Comparison of ENCODE assay signal across 8 mouse cellular contexts in genomic region chr6:15257393-15257792, GRCm38 (mm10).
DNase-seq lines count a peak whose midpoint lies in the region; ATAC-seq lines count a peak whose summit lies in the region.

No protein-coding gene starts in this region.

- H3K9ac ChIP-seq in hindbrain, embryonic 13.5 days = no peak overlapping the region
- H3K9ac ChIP-seq in stomach, embryonic 15.5 days = no peak overlapping the region

- no peaks in the 10 kb centered on the region for H3K27me3 ChIP-seq in hindbrain, embryonic 13.5 days
- no peaks in the 10 kb centered on the region for H3K27me3 ChIP-seq in stomach, embryonic 15.5 days (replicated peaks)

- WGBS in hindbrain, embryonic 13.5 days = 20% methylated on average over 7 of the region's 7 CpGs
- 8% methylated on average over 7 of the region's 7 CpGs for WGBS in stomach, embryonic 15.5 days

- H3K4me3 ChIP-seq in hindbrain, embryonic 13.5 days = no peak overlapping the region
- no peak overlapping the region for H3K4me3 ChIP-seq in stomach, embryonic 15.5 days (replicated peaks)

- H3K4me1 ChIP-seq in hindbrain, embryonic 13.5 days (replicated peaks) = peaks cover 13% of the 10 kb centered on the region; the same call in 1 of the 2 replicates
- no peaks in the 10 kb centered on the region for H3K4me1 ChIP-seq in stomach, embryonic 15.5 days

- no peak overlapping the region for H3K27ac ChIP-seq in hindbrain, embryonic 13.5 days
- peak overlapping the region; percentile 37; the same call in 1 of the 2 replicates for H3K27ac ChIP-seq in stomach, embryonic 15.5 days

- H3K9me3 ChIP-seq in hindbrain, embryonic 13.5 days = no peaks in the 10 kb centered on the region
- H3K9me3 ChIP-seq in stomach, embryonic 15.5 days = no peaks in the 10 kb centered on the region

- ATAC-seq in frontal cortex, adult (ENCODE audit: low TSS enrichment) = peak; percentile 47; the same call in 1 of the 2 replicates
- ATAC-seq in hindbrain, embryonic 13.5 days (ENCODE audit: low FRiP score) = no peak
- ATAC-seq in stomach, embryonic 15.5 days (ENCODE audit: insufficient read depth, low FRiP score, low read depth) = no peak

- no peak for DNase-seq in frontal cortex, postnatal 10 days (ENCODE audit: low spot score in 2 of 2)
- DNase-seq in testis, postnatal 14 days (ENCODE audit: low spot score) = peak; percentile 25
- DNase-seq in testis, postnatal 10 days (ENCODE audit: low spot score) = no peak
- DNase-seq in ovary, adult 18-20 months (ENCODE audit: low spot score) = no peak
- DNase-seq in B cell, adult 2 months = no peak

- no peaks in the 10 kb centered on the region for H3K36me3 ChIP-seq in hindbrain, embryonic 13.5 days
- no peaks in the 10 kb centered on the region for H3K36me3 ChIP-seq in stomach, embryonic 15.5 days

- H3K4me2 ChIP-seq in hindbrain, embryonic 13.5 days = peak overlapping the region; percentile 21
- H3K4me2 ChIP-seq in stomach, embryonic 15.5 days = peak overlapping the region; percentile 34
